Mouse (Mus musculus) lung, adult 2 months (tissue): ENCODE results near the gene Bcl11b.

Experiments used
- CTCF ChIP-seq: fragments of 200-500 bp; IDR thresholded peaks from 2 replicates; pipeline ENCODE4 v1.5.1; 2011; ENCODE audit warnings: mild to moderate bottlenecking, low read length, control low read depth; ENCODE audit not compliant: insufficient read depth
- POLR2A ChIP-seq: fragments of 200-500 bp; IDR thresholded peaks from 2 replicates; pipeline ENCODE4 v1.6.1; 2011; ENCODE audit warnings: low read depth, mild to moderate bottlenecking, control low read depth, low read length, borderline replicate concordance; ENCODE audit errors: extremely low read depth

DNA sequence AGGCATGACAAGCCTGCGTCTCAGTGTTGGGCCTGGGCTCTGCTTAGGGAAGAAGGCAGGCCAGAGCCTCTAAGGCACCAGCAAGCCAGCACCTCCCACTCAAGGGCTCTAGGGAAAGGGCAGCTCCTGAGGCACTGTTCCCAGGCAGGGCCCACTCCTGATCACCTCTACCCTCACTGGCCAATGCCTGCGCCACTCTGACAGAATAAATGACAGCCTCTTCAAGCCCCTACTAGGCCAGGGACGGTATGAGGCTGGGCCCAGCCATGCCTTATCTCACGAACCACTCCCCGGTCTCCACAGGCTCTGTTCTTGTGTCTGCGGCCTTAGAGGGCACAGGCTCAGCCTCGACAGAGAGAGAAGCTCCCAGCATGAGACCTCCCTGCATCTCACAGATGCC is 61.3 kb downstream of the Bcl11b start:
- TF ChIP-seq CTCF (no peak), POLR2A (no peak)
